Mouse (Mus musculus): ENCODE data around the gene C130032M10Rik.

DNA sequence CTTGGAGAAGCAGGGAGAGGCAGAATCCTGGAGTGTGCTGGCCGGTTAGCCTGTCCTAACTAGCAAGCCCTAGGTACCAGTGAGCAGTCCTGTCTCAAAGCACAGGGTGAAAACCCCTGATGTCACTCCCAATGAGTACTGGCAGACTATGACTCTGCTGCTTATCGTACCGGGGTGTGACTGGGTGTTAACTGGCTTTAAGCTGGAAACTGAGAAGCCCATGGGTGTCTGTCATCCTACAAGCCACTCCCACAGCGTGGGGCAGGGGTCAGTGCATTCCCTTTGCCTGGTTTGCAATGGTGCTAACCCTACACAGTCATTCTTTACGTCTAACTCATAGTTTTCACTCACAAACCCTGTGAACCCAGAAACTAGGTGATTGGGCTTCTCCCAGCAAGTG, 47.3 kb upstream of the C130032M10Rik start:
- TF ChIP-seq CTCF (IDR thresholded peaks at IDR 0.05; ENCODE audit: low read depth) (no peak), EP300 (IDR thresholded peaks at IDR 0.05; ENCODE audit: low read depth) (no peak)

All from heart, postnatal 0 days (tissue).